In the genomic region with DNA sequence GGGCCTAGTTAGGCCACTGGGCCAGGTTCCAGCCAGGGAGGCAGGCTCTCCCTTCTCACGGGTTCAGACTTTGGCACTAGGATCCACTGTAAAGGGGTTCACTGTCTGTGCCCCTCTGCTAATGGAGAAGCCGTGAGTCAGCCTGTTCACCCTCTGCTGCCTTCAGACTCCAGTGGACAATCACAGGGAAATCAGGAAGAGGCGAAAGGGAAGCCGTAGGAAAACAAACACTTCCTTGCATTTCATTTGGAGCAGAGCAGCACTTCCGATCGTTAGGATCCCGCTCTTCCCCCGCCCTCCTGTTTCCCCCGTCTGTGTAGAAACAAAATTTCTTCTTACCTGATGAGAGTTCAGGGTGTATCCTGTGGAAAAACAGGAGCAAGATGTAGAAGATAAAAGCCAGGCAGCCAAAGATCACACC, we compare ENCODE assay signal across 9 mouse cellular contexts. TPM values are rescaled to one million over a fixed set of nuclear protein-coding genes. Genes with fewer than 3 reads are reported as not detected.
DNase-seq lines count a peak whose midpoint lies in the region; ATAC-seq and TF ChIP-seq lines count a peak whose summit lies in the region.
"Had no signal": no experiment of that assay in that cellular context is flagged by ENCODE, and none has a peak within 500 bp of the region (broad histone marks: within the 10 kb centered on the region; RNA-seq: fewer than 3 reads in every experiment).

No protein-coding gene starts in this region.

- 0 out of 2 replicates have a peak overlapping the region, but pooled peaks have one; percentile 21 for H3K9ac ChIP-seq in ES-Bruce4 (ENCODE audit: low read depth, poor library complexity, severe bottlenecking)
- no peak overlapping the region for H3K9ac ChIP-seq in heart, postnatal 0 days (replicated peaks; ENCODE audit: low read depth, low read length)

- no peak overlapping the region for H3K27ac ChIP-seq in ES-Bruce4 (ENCODE audit: insufficient read depth, low read length)
- H3K27ac ChIP-seq in heart, postnatal 0 days (ENCODE audit: low read depth) = peak overlapping the region; percentile 75

- TF ChIP-seq CTCF in ES-Bruce4 (IDR thresholded peaks at IDR 0.05; ENCODE audit: low read depth, low read length) = no peak
- TF ChIP-seq CTCF in heart, postnatal 0 days (IDR thresholded peaks at IDR 0.05; ENCODE audit: low read depth) = no peak

- WGBS in heart, postnatal 0 days = 62% methylated on average over 9 of the region's 9 CpGs

- no peak overlapping the region for H3K4me2 ChIP-seq in heart, postnatal 0 days (ENCODE audit: low read depth, low read length)

- no peak for TF ChIP-seq POLR2A in ES-Bruce4 (IDR thresholded peaks at IDR 0.05; ENCODE audit: insufficient read depth, low read length)

- TF ChIP-seq EP300 in ES-Bruce4 (IDR thresholded peaks at IDR 0.05; ENCODE audit: insufficient read depth, low read depth, low read length) = no peak
- peak; percentile 92; the same call in 1 of the 2 replicates for TF ChIP-seq EP300 in heart, postnatal 0 days (IDR thresholded peaks at IDR 0.05; ENCODE audit: low read depth)

- H3K4me1 ChIP-seq in ES-Bruce4 (ENCODE audit: control insufficient read depth, insufficient read depth, low read length) = no peaks in the 10 kb centered on the region
- H3K4me1 ChIP-seq in heart, postnatal 0 days (ENCODE audit: control insufficient read depth, insufficient read depth) = no peaks in the 10 kb centered on the region

- no peaks in the 10 kb centered on the region for H3K9me3 ChIP-seq in ES-Bruce4 (replicated peaks; ENCODE audit: control insufficient read depth, insufficient read depth, low read length, poor library complexity, severe bottlenecking)
- H3K9me3 ChIP-seq in heart, postnatal 0 days (replicated peaks; ENCODE audit: control insufficient read depth, low read length) = no peaks in the 10 kb centered on the region

- DNase-seq in NIH3T3 (ENCODE audit: low read depth) = peak; percentile 12
- peak; percentile 53 for DNase-seq in heart, postnatal 0 days (ENCODE audit: low spot score)
- peak; percentile 43 to 63 for DNase-seq in kidney, postnatal 4 days
- DNase-seq in urinary bladder, postnatal 4 days (ENCODE audit: low spot score in 2 of 2) = no peak
- DNase-seq in embryo, embryonic 10.5 days (ENCODE audit: low spot score) = no peak
- no peak for DNase-seq in cerebellum, adult 9-11 months
- DNase-seq: midbrain, embryonic 14.5 days had no signal

- H3K27me3 ChIP-seq in ES-Bruce4 (ENCODE audit: control insufficient read depth, insufficient read depth, low read length, poor library complexity, severe bottlenecking) = no peaks in the 10 kb centered on the region
- H3K27me3 ChIP-seq in heart, postnatal 0 days (ENCODE audit: control insufficient read depth, insufficient read depth, low read length) = no peaks in the 10 kb centered on the region

- ATAC-seq in heart, postnatal 0 days (ENCODE audit: insufficient read depth, low read depth) = peak; percentile 71
- no peak for ATAC-seq in erythroblast, adult 5-6 weeks (replicated peaks; ENCODE audit: low FRiP score, poor library complexity, severe bottlenecking)

- no peaks in the 10 kb centered on the region for H3K36me3 ChIP-seq in ES-Bruce4 (ENCODE audit: control insufficient read depth, insufficient read depth, low read length, poor library complexity, severe bottlenecking)
- H3K36me3 ChIP-seq in heart, postnatal 0 days (replicated peaks; ENCODE audit: control insufficient read depth, insufficient read depth, low read length) = no peaks in the 10 kb centered on the region

- no peak overlapping the region for H3K4me3 ChIP-seq in ES-Bruce4 (ENCODE audit: low read depth, low read length)
- no peak overlapping the region for H3K4me3 ChIP-seq in heart, postnatal 0 days (ENCODE audit: low read depth, low read length)

RNA-seq across cellular contexts. Expression of a gene that starts 27.7 kb away (rescaled TPM):
- polyA plus RNA-seq in ES-Bruce4 (2011; ENCODE audit: insufficient read depth, insufficient read length, low read depth, missing spikeins) = 0.44 TPM in 1 of 2 replicates, not detected in the other
- 4.4 and 4.5 TPM in 2 replicates for total RNA-seq in heart, postnatal 0 days (2014; rRNA removed; ENCODE audit: low replicate concordance)
- polyA plus RNA-seq in heart, postnatal 0 days (2015; fragmentation: Nextera tagmentation; extraction: Ambion mirVana) = 4.2 and 6.4 TPM in 2 replicates
- not detected in 2 replicates for total RNA-seq in erythroblast, adult 5-6 weeks (2015; ENCODE audit: low replicate concordance)
- 0.68 and 2.9 TPM in 2 replicates for total RNA-seq in erythroblast, adult 5-6 weeks (2017; ENCODE audit: low replicate concordance)

RNA-seq across cellular contexts. Expression of a gene that starts 32.8 kb away (rescaled TPM):
- 33.7 and 46.6 TPM in 2 replicates for polyA plus RNA-seq in ES-Bruce4 (2011; ENCODE audit: insufficient read depth, insufficient read length, low read depth, missing spikeins)
- 32.9 and 35.3 TPM in 2 replicates for total RNA-seq in heart, postnatal 0 days (2014; rRNA removed; ENCODE audit: low replicate concordance)
- polyA plus RNA-seq in heart, postnatal 0 days (2015; fragmentation: Nextera tagmentation; extraction: Ambion mirVana) = 10.5 and 13.3 TPM in 2 replicates
- total RNA-seq in erythroblast, adult 5-6 weeks (2015; ENCODE audit: low replicate concordance) = 96.8 and 101 TPM in 2 replicates
- total RNA-seq in erythroblast, adult 5-6 weeks (2017; ENCODE audit: low replicate concordance) = 75.8 and 94.4 TPM in 2 replicates

Comparison
In these comparisons a context has a peak if more than half of its experiments do, and no peak if none do; other contexts are left out.
1. DNase-seq: peak in NIH3T3 (single experiment), heart, postnatal 0 days (single experiment) and kidney, postnatal 4 days (2 of 2); none in urinary bladder, postnatal 4 days (0 of 2), embryo, embryonic 10.5 days (single experiment) and cerebellum, adult 9-11 months (single experiment).